Mouse (Mus musculus) hindbrain, embryonic 15.5 days (tissue): ENCODE data around the gene Ap2a1. TPM values are rescaled to one million over a fixed set of nuclear protein-coding genes. Genes with fewer than 3 reads are reported as not detected.
A peak's percentile ranks its signal among the peaks of the same experiment; 100 is the strongest.

ENCODE experiments used
- ATAC-seq: fragments of 200-750 bp; cut with Nextera tagmentation; 2 replicates; pipeline ENCODE4 v1.8.0; 2017; ENCODE audit warnings: low read depth, moderate number of reproducible peaks, moderate TSS enrichment; ENCODE audit not compliant: low FRiP score
- H3K27ac ChIP-seq: fragments of 300-500 bp; sonication (generic); replicated peaks from 2 replicates; pipeline ENCODE4 v1.5.1; 2015; ENCODE audit warnings: mild to moderate bottlenecking, inconsistent platforms
- H3K27me3 ChIP-seq: fragments of 300-500 bp; sonication (generic); 2 replicates; pipeline ENCODE4 v1.6.1; 2015; ENCODE audit warnings: control low read depth, inconsistent platforms
- H3K36me3 ChIP-seq: fragments of 300-500 bp; sonication (generic); 2 replicates; pipeline ENCODE4 v1.6.1; 2015; ENCODE audit warnings: control low read depth, inconsistent platforms
- H3K4me1 ChIP-seq: fragments of 300-500 bp; sonication (generic); replicated peaks from 2 replicates; pipeline ENCODE4 v1.6.1; 2015; ENCODE audit warnings: control low read depth, inconsistent platforms
- H3K4me2 ChIP-seq: fragments of 300-500 bp; sonication (generic); 2 replicates; pipeline ENCODE4 v1.6.1; 2015; ENCODE audit warnings: moderate library complexity, mild to moderate bottlenecking, inconsistent platforms
- H3K4me3 ChIP-seq: fragments of 300-500 bp; sonication (generic); 2 replicates; pipeline ENCODE4 v1.5.1; 2015; ENCODE audit warnings: mild to moderate bottlenecking, inconsistent platforms
- H3K9ac ChIP-seq: fragments of 300-500 bp; sonication (generic); 2 replicates; pipeline ENCODE4 v1.6.1; 2015; ENCODE audit warnings: inconsistent platforms
- H3K9me3 ChIP-seq: fragments of 300-500 bp; sonication (generic); 2 replicates; pipeline ENCODE4 v1.6.1; 2016; ENCODE audit warnings: control low read depth, inconsistent platforms
- WGBS: fragments of 180-500 bp; shearing (Covaris S2); methylation state at CpG from one replicate; pipeline ENCODE4 v1.1.7; 2015; 5-methylcytosine and 5-hydroxymethylcytosine counted together
- polyA plus RNA-seq: library from polyadenylated mRNA; unstranded; fragments of >200 nt; fragmentation: Nextera tagmentation; extraction: Ambion mirVana; gene quantifications from 2 replicates; pipeline ENCODE4 v1.2.1, GENCODE M21; 2015

The Ap2a1 gene
- polyA plus RNA-seq, 1 experiment from 2014 or later: 132 TPM

DNA sequence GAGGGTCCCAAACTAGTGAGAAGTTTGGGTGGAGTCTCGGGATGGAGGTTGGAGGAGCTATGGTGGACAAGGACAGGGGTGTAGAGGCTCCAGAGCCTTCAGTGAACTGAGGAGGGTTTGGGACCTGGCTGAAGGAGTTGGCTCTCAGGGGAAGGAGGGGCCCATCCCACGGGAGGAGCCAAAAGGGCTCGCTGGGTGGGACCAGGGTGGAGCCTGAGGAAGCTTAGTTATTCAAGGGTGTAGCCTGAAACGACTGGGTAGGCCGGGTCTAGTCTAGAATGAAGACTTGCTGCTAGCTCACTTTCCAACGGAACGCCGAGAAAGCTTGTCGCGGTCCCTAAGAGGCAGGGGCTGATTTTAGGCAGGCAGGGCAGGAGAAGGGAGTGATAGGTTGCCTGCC, 22.7 kb upstream of the Ap2a1 start:
- peak; percentile 27; the same call in 1 of the 2 replicates for ATAC-seq
- H3K27ac ChIP-seq: peak overlapping the region; percentile 19; the same call in 1 of the 2 replicates

DNA sequence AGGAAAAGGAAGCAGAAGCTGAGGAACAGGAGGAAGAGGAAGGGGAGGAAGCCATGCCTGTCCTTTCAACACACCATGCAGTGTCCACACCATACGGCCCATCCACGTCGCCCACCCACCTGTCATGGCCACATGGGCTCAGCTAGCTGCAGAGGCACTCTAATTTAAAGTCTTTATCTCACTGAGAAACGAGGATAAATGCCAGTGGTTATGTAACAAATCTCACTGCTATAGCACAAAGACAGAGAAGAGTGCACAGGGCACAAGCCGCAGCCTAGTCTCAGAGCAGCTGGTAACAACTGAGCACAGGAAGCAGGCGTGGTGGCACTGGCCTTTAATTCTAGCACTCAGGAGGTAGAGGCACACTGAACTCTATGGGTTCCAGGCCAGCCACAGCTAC, 20.6 kb upstream of the Ap2a1 start:
- ATAC-seq: no peak
- 79% methylated on average over 6 of the region's 6 CpGs for WGBS
- H3K9me3 ChIP-seq: no peaks in the 10 kb centered on the region
- H3K36me3 ChIP-seq: no peaks in the 10 kb centered on the region
- H3K27me3 ChIP-seq: peaks cover 25% of the 10 kb centered on the region
- H3K4me3 ChIP-seq: no peak overlapping the region
- H3K9ac ChIP-seq: no peak overlapping the region
- H3K4me1 ChIP-seq: peaks cover 21% of the 10 kb centered on the region
- no peak overlapping the region for H3K27ac ChIP-seq
- H3K4me2 ChIP-seq: no peak overlapping the region

More for the DNA sequence above, 22.7 kb upstream of the Ap2a1 start:
- Histone ChIP-seq H3K9ac (peak overlapping the region; percentile 50; the same call in 1 of the 2 replicates), H3K4me3 (peak overlapping the region; percentile 46), H3K27me3 (peaks cover 25% of the 10 kb centered on the region), H3K4me2 (peak overlapping the region; percentile 76), H3K36me3 (no peaks in the 10 kb centered on the region), H3K9me3 (no peaks in the 10 kb centered on the region), H3K4me1 (peaks cover 21% of the 10 kb centered on the region)
- WGBS: 0% methylated on average over 10 of the region's 10 CpGs

- no peak within 1 kb of the TSS for H3K4me2 ChIP-seq
- no peaks in the 10 kb centered on the region for H3K4me1 ChIP-seq
- no peaks in the 10 kb centered on the region for H3K36me3 ChIP-seq
- no peak for ATAC-seq
- H3K9ac ChIP-seq: no peak within 1 kb of the TSS
- no peaks in the 10 kb centered on the region for H3K9me3 ChIP-seq
- WGBS: 72% methylated on average over 7 of the region's 7 CpGs
- no peaks in the 10 kb centered on the region for H3K27me3 ChIP-seq
- H3K27ac ChIP-seq: no peak within 1 kb of the TSS
- H3K4me3 ChIP-seq: no peak within 1 kb of the TSS
Observed at GRCm38 (mm10) chr7:44942904-44943303, 13.6 kb upstream of the Ap2a1 start, which contains the start of gene Tsks. TSS of gene Tsks (plus strand) at chr7:44943204.

DNA sequence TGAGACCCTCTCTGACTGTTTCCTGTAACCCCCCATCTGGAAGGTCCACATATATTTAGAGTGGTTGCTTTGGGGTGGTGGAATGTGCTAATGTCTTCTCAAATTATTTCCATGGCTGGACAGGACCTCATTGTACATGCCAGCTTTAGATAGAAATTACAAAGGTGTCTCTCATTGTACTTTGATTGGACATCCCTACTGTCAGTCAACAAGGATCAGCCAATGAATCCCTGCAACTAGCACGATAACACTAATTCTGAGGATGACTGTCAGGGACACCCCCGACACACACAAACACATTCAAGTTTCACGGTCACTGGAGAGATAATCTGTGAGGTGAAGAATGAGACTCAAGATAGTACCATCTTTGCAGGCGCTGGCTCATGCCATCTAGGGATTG, 9.4 kb upstream of the Ap2a1 start:
- Histone ChIP-seq H3K9me3 (no peaks in the 10 kb centered on the region), H3K27me3 (no peaks in the 10 kb centered on the region), H3K4me2 (no peak overlapping the region), H3K4me1 (no peaks in the 10 kb centered on the region), H3K4me3 (no peak overlapping the region), H3K27ac (no peak overlapping the region), H3K9ac (no peak overlapping the region), H3K36me3 (no peaks in the 10 kb centered on the region)
- 93% methylated on average over 4 of the region's 4 CpGs for WGBS
- no peak for ATAC-seq

DNA sequence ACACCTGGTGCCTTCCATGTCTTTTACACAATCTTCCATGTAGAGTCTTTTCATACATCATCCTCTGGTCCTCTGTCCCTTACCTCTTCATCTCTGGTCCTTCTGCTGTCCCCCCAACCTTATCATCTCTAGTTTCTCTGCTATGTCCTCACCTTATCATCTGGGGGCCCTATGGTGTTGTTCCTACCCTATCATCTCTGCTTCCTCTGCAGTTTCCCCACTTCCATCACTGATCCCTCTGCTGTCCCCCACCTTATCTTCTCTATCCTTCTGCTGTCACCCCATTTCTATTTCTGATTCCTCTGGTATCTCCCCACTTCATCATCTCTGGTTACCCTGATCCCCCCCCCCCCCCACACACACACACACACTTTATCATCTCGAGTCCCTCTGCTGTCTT, 726 bp downstream of the Ap2a1 start:
- H3K27ac ChIP-seq: peak overlapping the region; percentile 86; the same call in 1 of the 2 replicates
- peaks cover 27% of the 10 kb centered on the region for H3K4me1 ChIP-seq
- H3K36me3 ChIP-seq: peaks cover 10% of the 10 kb centered on the region
- H3K9me3 ChIP-seq: no peaks in the 10 kb centered on the region
- H3K4me2 ChIP-seq: peak overlapping the region; percentile 80
- 6% methylated on average over 1 of the region's 1 CpGs for WGBS
- H3K27me3 ChIP-seq: no peaks in the 10 kb centered on the region
- peak overlapping the region; percentile 98 for H3K9ac ChIP-seq
- ATAC-seq: no peak
- H3K4me3 ChIP-seq: peak overlapping the region; percentile 92

GRCm38 (mm10) chr7:44925468-44925867, 3.8 kb downstream of the Ap2a1 start:
- Histone ChIP-seq H3K27me3 (no peaks in the 10 kb centered on the region), H3K27ac (no peak overlapping the region), H3K36me3 (peaks cover 30% of the 10 kb centered on the region), H3K4me1 (peaks cover 24% of the 10 kb centered on the region), H3K9ac (no peak overlapping the region), H3K4me3 (no peak overlapping the region), H3K9me3 (no peaks in the 10 kb centered on the region), H3K4me2 (no peak overlapping the region)
- ATAC-seq: no peak
- WGBS: 79% methylated on average over 3 of the region's 3 CpGs

DNA sequence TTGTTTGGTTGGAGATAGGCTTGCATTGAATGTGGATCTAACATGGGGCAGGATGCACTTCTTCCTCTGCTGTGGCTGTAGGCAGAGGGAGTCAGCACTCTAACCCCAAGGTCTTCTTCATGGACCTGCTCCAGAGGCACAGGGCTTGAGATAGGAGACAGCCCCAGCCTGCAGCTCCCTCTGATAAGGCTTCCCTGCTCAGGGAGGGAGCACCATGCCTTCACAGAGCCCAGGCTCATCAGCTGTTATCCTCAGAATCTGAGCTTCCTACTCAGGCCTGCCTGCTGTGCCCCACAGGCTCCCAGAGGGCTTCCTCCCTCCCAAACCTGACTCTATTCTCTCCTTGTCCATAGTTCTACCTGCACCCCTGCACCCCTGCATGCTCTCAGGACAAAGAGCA, 6.8 kb downstream of the Ap2a1 start:
- H3K36me3 ChIP-seq: peaks cover 36% of the 10 kb centered on the region
- no peaks in the 10 kb centered on the region for H3K9me3 ChIP-seq
- no peak overlapping the region for H3K4me2 ChIP-seq
- no peak overlapping the region for H3K9ac ChIP-seq
- no peak overlapping the region for H3K27ac ChIP-seq
- no peaks in the 10 kb centered on the region for H3K27me3 ChIP-seq
- peaks cover 7% of the 10 kb centered on the region for H3K4me1 ChIP-seq
- ATAC-seq: no peak
- no peak overlapping the region for H3K4me3 ChIP-seq

GRCm38 (mm10) chr7:44919127-44919526, 10.2 kb downstream of the Ap2a1 start:
- no peak overlapping the region for H3K27ac ChIP-seq
- H3K4me1 ChIP-seq: no peaks in the 10 kb centered on the region
- no peak overlapping the region for H3K4me3 ChIP-seq
- no peaks in the 10 kb centered on the region for H3K9me3 ChIP-seq
- no peaks in the 10 kb centered on the region for H3K27me3 ChIP-seq
- ATAC-seq: no peak
- no peak overlapping the region for H3K9ac ChIP-seq
- peaks cover 45% of the 10 kb centered on the region for H3K36me3 ChIP-seq
- 80% methylated on average over 5 of the region's 5 CpGs for WGBS
- H3K4me2 ChIP-seq: no peak overlapping the region

DNA sequence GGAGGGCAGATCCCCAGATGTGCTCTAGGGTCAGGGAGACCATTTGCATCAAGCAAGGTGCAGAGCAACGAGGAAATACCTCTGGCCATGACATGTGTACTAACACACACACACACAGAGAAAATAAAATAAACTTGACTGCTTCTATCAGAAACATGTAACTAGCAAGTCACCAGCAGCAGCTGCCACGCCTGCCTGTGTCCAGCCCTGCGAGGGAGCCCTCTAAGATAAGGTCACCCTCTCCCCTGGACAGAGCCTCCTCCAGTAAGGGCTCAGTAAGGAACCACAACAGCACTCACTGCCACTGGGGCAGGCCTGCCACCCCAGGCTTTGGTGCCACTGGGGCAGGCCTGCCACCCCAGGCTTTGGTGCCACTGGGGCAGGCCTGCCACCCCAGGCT, 11.1 kb downstream of the Ap2a1 start:
- WGBS: 90% methylated on average over 3 of the region's 3 CpGs
- H3K4me1 ChIP-seq: no peaks in the 10 kb centered on the region

DNA sequence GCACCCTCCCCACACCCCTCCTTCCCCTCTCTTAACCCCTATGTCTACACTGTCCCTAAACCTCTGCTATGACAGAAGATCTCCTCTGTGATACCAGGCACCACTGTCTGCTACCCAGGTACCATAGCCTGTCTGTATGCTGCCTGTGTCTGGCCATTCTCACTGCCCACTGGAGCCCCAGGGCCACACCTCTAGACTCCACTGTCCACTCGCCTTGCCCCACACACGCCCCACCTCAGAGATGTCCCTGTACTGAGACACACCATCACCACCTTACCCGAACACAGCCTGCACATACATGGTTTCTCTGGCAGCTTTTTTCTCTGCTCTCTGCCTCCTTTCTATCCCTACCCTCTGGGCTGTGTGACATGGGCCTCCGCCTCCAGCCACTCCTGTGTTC, 12.4 kb downstream of the Ap2a1 start:
- Histone ChIP-seq H3K9me3 (no peaks in the 10 kb centered on the region), H3K4me2 (no peak overlapping the region), H3K27me3 (no peaks in the 10 kb centered on the region), H3K9ac (no peak overlapping the region), H3K4me1 (no peaks in the 10 kb centered on the region), H3K36me3 (peaks cover 43% of the 10 kb centered on the region), H3K27ac (no peak overlapping the region), H3K4me3 (no peak overlapping the region)
- peak; percentile 27; the same call in 1 of the 2 replicates for ATAC-seq
- whole genome bisulfite sequencing: 94% methylated on average over 4 of the region's 4 CpGs

More for the DNA sequence above, 11.1 kb downstream of the Ap2a1 start:
- no peaks in the 10 kb centered on the region for H3K27me3 ChIP-seq
- H3K4me2 ChIP-seq: no peak overlapping the region
- H3K9ac ChIP-seq: no peak overlapping the region
- H3K27ac ChIP-seq: no peak overlapping the region
- H3K36me3 ChIP-seq: peaks cover 43% of the 10 kb centered on the region
- no peaks in the 10 kb centered on the region for H3K9me3 ChIP-seq
- H3K4me3 ChIP-seq: no peak overlapping the region
- ATAC-seq: no peak

DNA sequence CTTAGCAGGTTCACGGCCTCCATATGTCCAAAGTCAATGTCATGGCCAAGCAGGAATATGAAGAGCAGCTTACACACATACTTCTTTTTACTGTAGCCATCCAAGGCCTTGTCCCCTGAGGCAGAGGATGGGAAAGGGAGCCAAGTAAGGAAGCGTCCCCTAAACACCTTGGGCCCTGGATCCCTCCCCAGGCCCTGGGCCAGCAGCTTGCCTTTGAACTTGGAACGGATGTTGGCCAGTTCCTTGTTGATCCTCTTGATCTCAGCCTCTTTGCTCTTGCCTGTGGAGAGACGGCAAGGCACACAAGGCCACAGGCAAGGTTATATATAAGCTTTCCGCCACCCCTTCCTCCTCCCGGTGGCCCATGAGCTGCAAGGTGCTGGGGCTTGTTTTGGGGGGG, 13.1 kb downstream of the Ap2a1 start:
- no peak for ATAC-seq
- Histone ChIP-seq H3K4me2 (no peak overlapping the region), H3K9ac (no peak overlapping the region), H3K27me3 (no peaks in the 10 kb centered on the region), H3K4me1 (no peaks in the 10 kb centered on the region), H3K36me3 (peaks cover 44% of the 10 kb centered on the region), H3K27ac (no peak overlapping the region), H3K4me3 (no peak overlapping the region), H3K9me3 (no peaks in the 10 kb centered on the region)
- 84% methylated on average over 6 of the region's 6 CpGs for WGBS

DNA sequence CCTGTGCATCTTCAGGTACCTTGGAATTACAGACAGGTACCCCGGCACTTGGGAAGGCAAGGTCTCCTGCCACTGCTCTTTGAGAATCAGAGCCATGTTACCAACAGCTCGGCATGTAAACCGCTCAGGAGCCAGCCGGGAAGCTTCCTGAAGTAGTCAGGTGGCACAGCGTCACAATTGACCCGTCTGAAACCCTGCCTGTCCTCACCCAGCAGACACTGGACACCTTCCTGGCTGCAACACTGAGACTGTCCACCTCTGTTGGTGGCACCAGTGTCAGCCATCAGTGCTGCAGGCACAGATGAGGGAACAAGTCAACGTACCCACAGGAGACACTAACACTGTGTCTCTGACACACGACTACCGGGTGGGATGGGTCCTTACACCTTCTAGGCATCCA, 14.0 kb downstream of the Ap2a1 start:
- WGBS: 93% methylated on average over 9 of the region's 9 CpGs
- ATAC-seq: no peak
- Histone ChIP-seq H3K9ac (no peak overlapping the region), H3K4me1 (no peaks in the 10 kb centered on the region), H3K4me3 (no peak overlapping the region), H3K9me3 (no peaks in the 10 kb centered on the region), H3K4me2 (no peak overlapping the region), H3K36me3 (peaks cover 52% of the 10 kb centered on the region), H3K27me3 (no peaks in the 10 kb centered on the region), H3K27ac (no peak overlapping the region)

DNA sequence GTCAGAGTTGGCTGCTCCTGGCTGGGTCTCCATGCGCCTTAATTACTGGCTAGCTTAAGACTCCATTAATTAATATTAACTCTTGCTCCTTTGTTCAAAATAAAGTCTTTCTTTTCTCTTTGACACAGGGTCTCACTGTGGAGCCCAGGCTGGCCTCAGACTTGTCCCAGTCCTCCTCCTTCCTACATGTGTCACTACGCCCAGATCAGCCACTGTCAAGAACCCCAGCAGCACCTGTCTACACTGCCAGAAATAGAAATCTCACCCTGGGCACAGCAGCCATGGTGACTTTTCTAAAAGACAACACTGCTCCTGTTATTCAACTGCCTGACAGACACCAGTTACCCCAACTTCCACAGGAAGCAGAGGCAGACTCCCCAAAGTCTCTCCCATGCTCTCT, 14.9 kb downstream of the Ap2a1 start:
- peaks cover 54% of the 10 kb centered on the region for H3K36me3 ChIP-seq
- 91% methylated on average over 2 of the region's 2 CpGs for WGBS
- H3K9ac ChIP-seq: no peak overlapping the region

More for the DNA sequence above, 14.9 kb downstream of the Ap2a1 start:
- H3K9me3 ChIP-seq: no peaks in the 10 kb centered on the region
- no peak overlapping the region for H3K4me2 ChIP-seq
- H3K4me3 ChIP-seq: no peak overlapping the region
- no peak overlapping the region for H3K27ac ChIP-seq
- no peak for ATAC-seq
- no peaks in the 10 kb centered on the region for H3K27me3 ChIP-seq
- no peaks in the 10 kb centered on the region for H3K4me1 ChIP-seq
